Mouse (Mus musculus) liver, embryonic 14.5 days (tissue): ENCODE data around the gene Fgfr2.

ENCODE experiments used
- CTCF ChIP-seq: IDR thresholded peaks from 2 replicates; pipeline ENCODE4 v1.5.1; 2016; ENCODE audit warnings: antibody characterized with exemption, low read depth, control low read depth
- EP300 ChIP-seq: IDR thresholded peaks from 2 replicates; pipeline ENCODE4 v1.6.1; 2016; ENCODE audit warnings: antibody characterized with exemption, low read depth

GRCm38 (mm10) chr7:133171403-133172032, 48.4 kb upstream of the Fgfr2 start:
- TF ChIP-seq CTCF (no peak), EP300 (no peak)
